ENCODE assay signal across 12 mouse cellular contexts in the genomic region with DNA sequence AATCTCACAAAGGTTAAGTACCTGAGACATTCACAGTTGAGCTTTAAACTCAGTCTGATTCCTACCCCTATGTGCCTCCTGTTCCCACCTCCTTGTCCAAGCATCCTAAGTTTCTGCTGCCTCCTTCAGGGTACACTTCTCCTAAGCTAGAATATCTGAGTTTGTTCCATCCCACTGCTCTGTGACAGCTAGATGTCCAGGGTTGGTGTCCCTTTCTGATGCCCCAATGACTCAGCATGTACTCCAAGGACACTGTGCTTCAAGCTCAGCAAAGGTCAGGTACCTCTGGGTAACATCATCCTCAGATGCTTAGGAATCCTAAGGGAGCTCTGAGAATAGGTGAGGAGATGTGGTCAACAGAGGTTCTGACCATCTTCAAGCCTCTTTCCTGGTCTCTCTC. TPM values are rescaled to one million over a fixed set of nuclear protein-coding genes. Genes with fewer than 3 reads are reported as not detected.
DNase-seq lines count a peak whose midpoint lies in the region; ATAC-seq and TF ChIP-seq lines count a peak whose summit lies in the region.
"Had no signal": no experiment of that assay in that cellular context is flagged by ENCODE, and none has a peak within 500 bp of the region (broad histone marks: within the 10 kb centered on the region; RNA-seq: fewer than 3 reads in every experiment).

No protein-coding gene starts in this region.

- no peak for TF ChIP-seq POLR2A in small intestine, adult 2 months (IDR thresholded peaks at IDR 0.05; ENCODE audit: low read depth, low read length)

- ATAC-seq in heart, embryonic 11.5 days (replicated peaks; ENCODE audit: insufficient number of reproducible peaks, low FRiP score, low TSS enrichment), result no peak
- ATAC-seq in lung, embryonic 15.5 days (ENCODE audit: borderline replicate concordance, extremely low read depth, low FRiP score, low TSS enrichment), result no peak
- no peak for ATAC-seq in intestine, embryonic 16.5 days
- ATAC-seq in cerebellum, adult (ENCODE audit: insufficient number of reproducible peaks, low FRiP score, low TSS enrichment), result no peak
- ATAC-seq: forebrain, embryonic 14.5 days had no signal

- DNase-seq in heart, postnatal 36 days, result no peak
- DNase-seq in lung, postnatal 25 days (ENCODE audit: low spot score), result no peak
- no peak for DNase-seq in thymus, postnatal 10 days (ENCODE audit: low spot score in 2 of 2)
- DNase-seq: cerebellum, adult 11-12 months; thymus, postnatal 36 days had no signal

- intact Hi-C loops in heart, postnatal 36 days (cut with DNase I), result loop anchor here (2.0 kb wide), 1 partner anchor 25 kb away; no protein-coding TSS in a partner anchor

- H3K27ac ChIP-seq in heart, embryonic 11.5 days (ENCODE audit: low read depth, low read length), result peak overlapping the region; percentile 95
- H3K27ac ChIP-seq in lung, embryonic 15.5 days, result peak overlapping the region; percentile 79
- H3K27ac ChIP-seq in intestine, embryonic 16.5 days (ENCODE audit: low read length), result peak overlapping the region; percentile 25
- H3K27ac ChIP-seq in small intestine, adult 2 months (ENCODE audit: insufficient read depth, low read depth, low read length), result peak overlapping the region; percentile 30
- H3K27ac ChIP-seq: hindbrain, embryonic 10.5 days had no signal

- H3K9ac ChIP-seq in heart, embryonic 11.5 days (ENCODE audit: low read depth, low read length), result peak overlapping the region; percentile 56
- H3K9ac ChIP-seq in lung, embryonic 15.5 days, result no peak overlapping the region
- H3K9ac ChIP-seq in intestine, embryonic 16.5 days (ENCODE audit: low read depth, low read length), result no peak overlapping the region

- H3K9me3 ChIP-seq in heart, embryonic 11.5 days (replicated peaks; ENCODE audit: control insufficient read depth, low read length), result no peaks in the 10 kb centered on the region
- no peaks in the 10 kb centered on the region for H3K9me3 ChIP-seq in lung, embryonic 15.5 days
- H3K9me3 ChIP-seq in intestine, embryonic 16.5 days (ENCODE audit: control insufficient read depth, low read length), result no peaks in the 10 kb centered on the region
- H3K9me3 ChIP-seq: hindbrain, embryonic 10.5 days had no signal

- H3K4me2 ChIP-seq in heart, embryonic 11.5 days, result peak overlapping the region; percentile 32
- no peak overlapping the region for H3K4me2 ChIP-seq in lung, embryonic 15.5 days
- H3K4me2 ChIP-seq in intestine, embryonic 16.5 days (ENCODE audit: low read depth, low read length), result no peak overlapping the region

- H3K36me3 ChIP-seq in heart, embryonic 11.5 days (ENCODE audit: control insufficient read depth, insufficient read depth, low read length), result no peaks in the 10 kb centered on the region
- H3K36me3 ChIP-seq in lung, embryonic 15.5 days, result no peaks in the 10 kb centered on the region
- H3K36me3 ChIP-seq in intestine, embryonic 16.5 days (ENCODE audit: control insufficient read depth, insufficient read depth, low read length), result no peaks in the 10 kb centered on the region
- H3K36me3 ChIP-seq in small intestine, adult 2 months (ENCODE audit: control insufficient read depth, insufficient read depth, low read length), result peaks cover 12% of the 10 kb centered on the region
- H3K36me3 ChIP-seq: hindbrain, embryonic 10.5 days had no signal

- no peaks in the 10 kb centered on the region for H3K27me3 ChIP-seq in heart, embryonic 11.5 days (ENCODE audit: control insufficient read depth, insufficient read depth, low read length)
- H3K27me3 ChIP-seq in lung, embryonic 15.5 days, result no peaks in the 10 kb centered on the region
- no peaks in the 10 kb centered on the region for H3K27me3 ChIP-seq in intestine, embryonic 16.5 days (replicated peaks; ENCODE audit: control insufficient read depth, insufficient read depth, low read length)
- no peaks in the 10 kb centered on the region for H3K27me3 ChIP-seq in small intestine, adult 2 months (ENCODE audit: control insufficient read depth, insufficient read depth, low read length)

- TF ChIP-seq CTCF in small intestine, adult 2 months (IDR thresholded peaks at IDR 0.05; ENCODE audit: extremely low read depth, insufficient read length, insufficient replicate concordance, low read depth, low read length), result no peak

- H3K4me3 ChIP-seq in heart, embryonic 11.5 days (ENCODE audit: low read depth, low read length), result no peak overlapping the region
- no peak overlapping the region for H3K4me3 ChIP-seq in lung, embryonic 15.5 days
- H3K4me3 ChIP-seq in intestine, embryonic 16.5 days (ENCODE audit: low read length), result no peak overlapping the region
- no peak overlapping the region for H3K4me3 ChIP-seq in small intestine, adult 2 months (ENCODE audit: low read depth, low read length)
- H3K4me3 ChIP-seq: hindbrain, embryonic 10.5 days had no signal

- peaks cover 60% of the 10 kb centered on the region for H3K4me1 ChIP-seq in heart, embryonic 11.5 days (ENCODE audit: control insufficient read depth, insufficient read depth, low read length)
- H3K4me1 ChIP-seq in lung, embryonic 15.5 days, result peaks cover 47% of the 10 kb centered on the region
- peaks cover 16% of the 10 kb centered on the region for H3K4me1 ChIP-seq in intestine, embryonic 16.5 days (ENCODE audit: control insufficient read depth, insufficient read depth, low read length)
- peaks cover 2% of the 10 kb centered on the region; the same call in 1 of the 2 replicates for H3K4me1 ChIP-seq in small intestine, adult 2 months (ENCODE audit: control insufficient read depth, insufficient read depth, insufficient read length, low read length)

RNA-seq across cellular contexts. Expression of a gene that starts 26.4 kb away (rescaled TPM):
- 97.3 and 113 TPM in 2 replicates for polyA plus RNA-seq in heart, embryonic 11.5 days (2014; fragmentation: Nextera tagmentation; extraction: Ambion mirVana)
- total RNA-seq in heart, postnatal 36 days (2021), result 100 to 1,000 TPM; 372 to 460 TPM
- 89.4 and 96.5 TPM in 2 replicates for polyA plus RNA-seq in lung, embryonic 15.5 days (2015; fragmentation: Nextera tagmentation; extraction: Ambion mirVana)
- polyA plus RNA-seq in intestine, embryonic 16.5 days (2015; fragmentation: Nextera tagmentation; extraction: Ambion mirVana), result 46.0 and 51.7 TPM in 2 replicates
- 19.6 and 30.7 TPM in 2 replicates for polyA plus RNA-seq in small intestine, adult 2 months (2012; rRNA removed)

Comparison
In these comparisons a context has a peak if more than half of its experiments do, and no peak if none do; other contexts are left out.
1. H3K27ac ChIP-seq: peak in every context shown above with its lines; median percentile 95 in heart, embryonic 11.5 days; 79 in lung, embryonic 15.5 days; 30 in small intestine, adult 2 months; 25 in intestine, embryonic 16.5 days.